Mouse (Mus musculus) midbrain, postnatal 0 days (tissue): ENCODE measurements around the gene Jsrp1. TPM values are rescaled to one million over a fixed set of nuclear protein-coding genes. Genes with fewer than 3 reads are reported as not detected.

ENCODE experiments used
- ATAC-seq: fragments of 200-750 bp; cut with Nextera tagmentation; 2 replicates; pipeline ENCODE4 v1.8.0; 2017; ENCODE audit warnings: moderate number of reproducible peaks, mild to moderate bottlenecking, moderate TSS enrichment, moderate library complexity; ENCODE audit not compliant: low FRiP score
- DNase-seq: peaks from one replicate; pipeline ENCODE4 v3.0.0-alpha.2; 2015; ENCODE audit warnings: low spot score
- H3K27ac ChIP-seq: fragments of 300-500 bp; sonication (generic); 2 replicates; pipeline ENCODE4 v1.5.1; 2014; ENCODE audit warnings: low read depth, mild to moderate bottlenecking, low read length, mixed read lengths
- H3K27me3 ChIP-seq: fragments of 300-500 bp; sonication (generic); 2 replicates; pipeline ENCODE4 v1.6.1; 2014; ENCODE audit warnings: low read length, control low read depth, mixed read lengths; ENCODE audit not compliant: insufficient read depth
- H3K36me3 ChIP-seq: fragments of 300-500 bp; sonication (generic); 2 replicates; pipeline ENCODE4 v1.6.1; 2014; ENCODE audit warnings: low read length, control low read depth, mixed read lengths; ENCODE audit not compliant: insufficient read depth
- H3K4me1 ChIP-seq: fragments of 300-500 bp; sonication (generic); 2 replicates; pipeline ENCODE4 v1.6.1; 2014; ENCODE audit warnings: mild to moderate bottlenecking, control low read depth, antibody characterized with exemption, low read length, mixed read lengths; ENCODE audit not compliant: insufficient read depth
- H3K4me2 ChIP-seq: fragments of 300-500 bp; sonication (generic); 2 replicates; pipeline ENCODE4 v1.6.1; 2014; ENCODE audit warnings: low read depth, mild to moderate bottlenecking, low read length, mixed read lengths; ENCODE audit not compliant: poor library complexity, severe bottlenecking
- H3K4me3 ChIP-seq: fragments of 300-500 bp; sonication (generic); 2 replicates; pipeline ENCODE4 v1.5.1; 2014; ENCODE audit warnings: low read depth, mild to moderate bottlenecking, low read length, moderate library complexity
- H3K9ac ChIP-seq: fragments of 300-500 bp; sonication (generic); replicated peaks from 2 replicates; pipeline ENCODE4 v1.6.1; 2014; ENCODE audit warnings: mild to moderate bottlenecking, low read length, moderate library complexity, mixed read lengths; ENCODE audit not compliant: poor library complexity, severe bottlenecking
- H3K9me3 ChIP-seq: fragments of 300-500 bp; sonication (generic); 2 replicates; pipeline ENCODE4 v1.6.1; 2016; ENCODE audit warnings: low read length, control low read depth
- CTCF ChIP-seq: IDR thresholded peaks from 2 replicates; pipeline ENCODE4 v1.5.1; 2016; ENCODE audit warnings: antibody characterized with exemption, mild to moderate bottlenecking
- WGBS: fragments of 180-500 bp; shearing (Covaris S2); extraction: QIAGEN DNeasy Blood & Tissue Kit; methylation state at CpG from one replicate; pipeline ENCODE4 v1.1.7; 2014; 5-methylcytosine and 5-hydroxymethylcytosine counted together
- polyA plus RNA-seq: library from polyadenylated mRNA; unstranded; fragments of >200 nt; fragmentation: Nextera tagmentation; extraction: Ambion mirVana; gene quantifications from 2 replicates; pipeline ENCODE4 v1.2.1, GENCODE M21; 2015
- total RNA-seq: library from RNA; depleted of rRNA; stranded (reverse); fragments of >200 nt; gene quantifications from 2 replicates; pipeline ENCODE4 v1.2.3, GENCODE M21; 2014

Jsrp1 gene
- total and polyA plus RNA-seq, 2 experiments from 2014 or later, result 1.1 TPM; not detected in 1

DNA sequence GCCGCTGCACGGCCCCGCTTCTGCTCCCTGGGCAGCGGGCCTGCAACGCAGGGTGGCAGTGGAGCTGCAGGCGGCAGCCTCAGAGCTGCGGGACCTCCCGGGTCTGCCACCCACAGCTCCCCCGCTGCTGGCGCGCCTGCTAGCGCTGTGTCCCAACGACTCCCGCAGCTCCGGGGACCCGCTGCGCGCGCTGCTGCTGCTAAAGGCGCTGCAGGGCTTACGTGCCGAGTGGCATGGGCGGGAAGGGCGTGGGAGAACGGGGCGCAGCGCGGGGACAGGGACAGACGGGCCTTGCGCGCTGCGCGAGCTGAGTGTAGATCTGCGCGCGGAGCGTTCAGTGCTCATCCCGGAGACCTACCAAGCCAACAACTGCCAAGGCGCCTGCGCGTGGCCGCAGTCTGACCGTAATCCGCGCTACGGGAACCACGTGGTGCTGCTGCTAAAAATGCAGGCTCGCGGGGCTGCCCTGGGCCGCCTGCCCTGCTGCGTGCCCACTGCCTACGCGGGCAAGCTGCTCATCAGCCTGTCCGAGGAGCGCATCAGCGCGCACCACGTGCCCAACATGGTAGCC is 6.2 kb downstream of the Jsrp1 start:
- ATAC-seq (peak; percentile 79), DNase-seq (peak; percentile 90)
- peak overlapping the region; percentile 51 for H3K4me3 ChIP-seq
- TF ChIP-seq CTCF, result peak; percentile 18; the same call in 1 of the 2 replicates
- WGBS, result under 1% methylated on average over 56 of the region's 58 CpGs
- H3K36me3 ChIP-seq, result peaks cover 31% of the 10 kb centered on the region
- H3K27ac ChIP-seq, result peak overlapping the region; percentile 87
- H3K9ac ChIP-seq, result peak overlapping the region; percentile 86
- no peaks in the 10 kb centered on the region for H3K9me3 ChIP-seq
- peaks cover 10% of the 10 kb centered on the region; the same call in 1 of the 2 replicates for H3K4me1 ChIP-seq
- no peaks in the 10 kb centered on the region for H3K27me3 ChIP-seq
- H3K4me2 ChIP-seq, result peak overlapping the region; percentile 94

DNA sequence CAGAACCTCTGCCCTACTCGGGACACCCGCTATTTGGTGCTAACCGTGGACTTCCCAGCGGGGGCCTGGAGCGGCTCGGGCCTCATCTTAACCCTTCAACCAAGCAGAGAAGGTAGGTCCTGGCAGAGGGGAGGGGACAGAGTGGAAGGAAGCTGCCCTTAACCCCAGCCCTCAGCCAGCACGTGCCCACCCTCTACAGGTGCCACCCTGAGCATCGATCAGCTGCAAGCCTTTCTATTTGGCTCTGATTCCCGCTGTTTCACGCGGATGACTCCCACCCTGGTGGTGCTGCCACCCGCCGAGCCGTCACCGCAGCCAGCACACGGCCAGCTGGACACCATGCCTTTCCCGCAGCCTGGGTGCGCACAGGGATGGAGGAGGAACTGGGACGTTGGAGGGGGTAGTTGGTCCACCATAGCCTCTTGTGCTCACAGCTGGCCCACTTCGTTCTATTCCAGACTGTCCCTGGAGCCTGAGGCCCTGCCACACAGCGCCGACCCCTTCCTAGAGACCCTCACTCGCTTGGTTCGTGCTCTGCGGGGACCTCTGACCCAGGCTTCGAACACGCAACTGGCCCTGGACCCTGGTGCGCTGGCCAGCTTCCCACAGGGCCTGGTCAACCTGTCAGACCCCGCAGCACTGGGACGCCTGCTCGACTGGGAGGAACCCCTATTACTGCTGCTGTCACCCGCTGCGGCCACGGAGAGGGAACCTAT is 6.8 kb downstream of the Jsrp1 start:
- TF ChIP-seq CTCF, result no peak
- DNase-seq (no peak), ATAC-seq (no peak; the same call in 1 of the 2 replicates)
- Histone ChIP-seq H3K4me3 (peak overlapping the region; percentile 51), H3K27me3 (no peaks in the 10 kb centered on the region), H3K9ac (peak overlapping the region; percentile 86), H3K36me3 (peaks cover 37% of the 10 kb centered on the region), H3K27ac (peak overlapping the region; percentile 87), H3K4me1 (peaks cover 10% of the 10 kb centered on the region; the same call in 1 of the 2 replicates), H3K4me2 (peak overlapping the region; percentile 94), H3K9me3 (no peaks in the 10 kb centered on the region)
- WGBS, result 38% methylated on average over 32 of the region's 34 CpGs

DNA sequence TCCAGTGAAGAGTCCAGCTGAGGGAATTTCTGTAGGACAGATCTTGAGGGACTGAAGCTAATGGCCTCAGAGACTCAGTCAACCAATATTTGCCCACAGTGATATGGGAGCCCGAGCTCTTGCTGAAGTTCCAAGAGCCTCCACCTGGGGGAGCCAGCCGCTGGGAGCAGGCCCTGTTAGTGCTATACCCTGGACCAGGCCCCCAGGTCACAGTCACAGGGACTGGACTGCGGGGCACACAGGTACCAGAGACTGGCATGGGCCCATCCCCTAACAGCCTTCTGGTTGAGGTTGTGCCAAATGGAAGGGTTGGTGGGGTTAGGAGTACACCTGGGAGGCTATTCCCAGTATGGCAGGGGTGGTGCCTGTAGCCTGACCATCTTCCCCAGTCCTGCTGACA is 7.4 kb downstream of the Jsrp1 start:
- H3K9ac ChIP-seq, result no peak overlapping the region
- peak overlapping the region; percentile 94; the same call in 1 of the 2 replicates for H3K4me2 ChIP-seq
- no peak for ATAC-seq
- no peaks in the 10 kb centered on the region for H3K27me3 ChIP-seq
- DNase-seq, result peak; percentile 67
- TF ChIP-seq CTCF, result peak; percentile 79
- WGBS, result 15% methylated on average over 3 of the region's 3 CpGs
- no peak overlapping the region for H3K27ac ChIP-seq
- no peaks in the 10 kb centered on the region for H3K9me3 ChIP-seq
- no peak overlapping the region for H3K4me3 ChIP-seq
- H3K4me1 ChIP-seq, result peaks cover 10% of the 10 kb centered on the region; the same call in 1 of the 2 replicates
- H3K36me3 ChIP-seq, result peaks cover 43% of the 10 kb centered on the region

DNA sequence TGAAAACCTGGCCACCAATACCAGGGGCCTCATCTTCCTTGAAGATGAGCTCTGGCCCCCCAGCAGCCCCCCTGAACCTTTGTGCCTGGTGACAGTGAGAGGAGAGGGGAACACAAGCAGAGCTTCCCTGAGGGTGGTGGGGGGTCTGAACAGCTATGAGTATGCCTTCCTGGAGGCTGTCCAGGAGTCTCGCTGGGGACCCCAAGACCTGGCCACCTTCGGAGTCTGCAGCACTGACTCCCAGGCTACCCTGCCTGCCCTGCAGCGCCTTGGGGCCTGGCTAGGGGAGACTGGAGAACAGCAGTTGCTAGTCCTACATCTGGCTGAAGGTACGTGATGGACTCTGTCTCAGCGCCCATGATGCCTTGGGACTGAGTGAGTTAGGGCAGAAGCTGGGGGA is 8.0 kb downstream of the Jsrp1 start:
- DNase-seq, result no peak

DNA sequence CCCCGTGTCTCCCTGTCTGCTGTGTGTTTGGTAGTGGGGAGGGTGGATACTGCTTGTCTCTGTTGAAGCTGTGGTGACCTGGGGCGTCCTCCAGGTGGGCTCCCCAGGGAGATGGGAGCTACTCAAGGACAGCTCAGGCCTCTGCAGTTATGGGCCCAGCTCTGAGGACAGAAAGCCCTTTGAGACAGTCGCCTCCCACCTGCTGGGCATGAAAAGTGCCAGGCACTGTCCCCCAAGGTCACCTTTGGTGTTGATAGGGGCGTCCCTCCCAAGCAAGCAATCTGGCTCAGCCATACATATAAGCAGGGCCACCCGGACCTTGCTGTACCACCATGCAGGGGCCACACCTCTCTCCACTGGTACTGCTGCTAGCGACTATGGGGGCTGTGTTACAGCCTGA is 8.4 kb downstream of the Jsrp1 start, which contains the start of gene Amh:
Gene Amh (plus strand): TSS at position 328 of the 400 bp plus-strand sequence.
- DNase-seq (no peak), ATAC-seq (no peak)
- H3K9ac ChIP-seq, result no peak within 1 kb of the TSS
- H3K4me1 ChIP-seq, result 0 out of 2 replicates have a peak, but pooled peaks cover 5% of the 10 kb centered on the region
- H3K4me3 ChIP-seq, result no peak within 1 kb of the TSS
- H3K27me3 ChIP-seq, result no peaks in the 10 kb centered on the region
- no peak within 1 kb of the TSS for H3K27ac ChIP-seq
- H3K4me2 ChIP-seq, result 0 out of 2 replicates have a peak within 1 kb of the TSS, but pooled peaks have one; percentile 94
- peaks cover 43% of the 10 kb centered on the region for H3K36me3 ChIP-seq
- no peaks in the 10 kb centered on the region for H3K9me3 ChIP-seq
- 68% methylated on average over 6 of the region's 6 CpGs for WGBS
- TF ChIP-seq CTCF, result no peak

More for the DNA sequence above, 8.0 kb downstream of the Jsrp1 start:
- H3K36me3 ChIP-seq, result peaks cover 43% of the 10 kb centered on the region
- 74% methylated on average over 5 of the region's 5 CpGs for WGBS
- ATAC-seq, result no peak
- no peak overlapping the region for H3K27ac ChIP-seq
- H3K4me3 ChIP-seq, result no peak overlapping the region
- H3K4me1 ChIP-seq, result peaks cover 9% of the 10 kb centered on the region; the same call in 1 of the 2 replicates
- no peak overlapping the region for H3K4me2 ChIP-seq
- TF ChIP-seq CTCF, result no peak
- no peak overlapping the region for H3K9ac ChIP-seq
- H3K27me3 ChIP-seq, result no peaks in the 10 kb centered on the region
- no peaks in the 10 kb centered on the region for H3K9me3 ChIP-seq

DNA sequence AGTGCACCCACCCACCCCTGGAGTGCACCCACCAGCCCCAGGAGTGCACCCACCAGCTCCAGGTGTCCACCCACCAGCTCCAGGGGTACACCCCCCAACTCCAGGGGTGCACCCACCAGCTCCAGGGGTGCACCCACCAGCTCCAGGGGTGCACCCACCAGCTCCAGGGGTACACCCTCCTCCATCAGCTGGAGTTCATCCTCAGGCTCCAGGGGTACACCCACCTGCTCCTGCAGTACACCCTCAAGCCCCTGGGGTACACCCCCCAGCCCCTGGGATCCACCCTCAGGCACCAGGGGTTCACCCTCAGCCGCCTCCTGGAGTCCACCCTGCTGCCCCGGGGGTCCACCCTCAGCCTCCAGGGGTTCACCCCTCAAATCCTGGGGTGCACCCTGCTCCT is 9.0 kb downstream of the Jsrp1 start:
- no peak for TF ChIP-seq CTCF
- Histone ChIP-seq H3K9ac (no peak overlapping the region), H3K27ac (no peak overlapping the region), H3K4me1 (peaks cover 11% of the 10 kb centered on the region; the same call in 1 of the 2 replicates), H3K9me3 (no peaks in the 10 kb centered on the region), H3K4me2 (no peak overlapping the region), H3K4me3 (no peak overlapping the region), H3K27me3 (no peaks in the 10 kb centered on the region), H3K36me3 (peaks cover 43% of the 10 kb centered on the region)
- ATAC-seq (no peak), DNase-seq (no peak)
- 95% methylated on average over 2 of the region's 2 CpGs for WGBS
